Mouse (Mus musculus) mesoderm, embryonic 11.5 days (tissue): ENCODE measurements around the gene Prss28.

ENCODE experiments used
- DNase-seq: peaks from one replicate; pipeline ENCODE4 v3.0.0-alpha.2; 2012; ENCODE audit warnings: low read depth, low spot score

Prss28 gene

GRCm38 (mm10) chr17:25341490-25341889, 33.0 kb downstream of the Prss28 start:
- DNase-seq: no peak

- no peak for DNase-seq
Measured at GRCm38 (mm10) chr17:25345462-25345861, 37.0 kb downstream of the Prss28 start, which contains the start of gene Tpsab1. Tpsab1 (minus strand) TSS chr17:25345562.

GRCm38 (mm10) chr17:25361291-25361690, 52.8 kb downstream of the Prss28 start:
- DNase-seq: no peak
